Mouse (Mus musculus) c-Kit-positive CD71-positive TER-119-negative erythroid progenitor cells, embryonic 14.5 days (primary cell): ENCODE results near the gene Rpia.

ENCODE experiments used
- DNase-seq: peaks from one replicate; pipeline ENCODE4 v3.0.0-alpha.2; 2013; ENCODE audit warnings: low read depth

Rpia gene

DNA sequence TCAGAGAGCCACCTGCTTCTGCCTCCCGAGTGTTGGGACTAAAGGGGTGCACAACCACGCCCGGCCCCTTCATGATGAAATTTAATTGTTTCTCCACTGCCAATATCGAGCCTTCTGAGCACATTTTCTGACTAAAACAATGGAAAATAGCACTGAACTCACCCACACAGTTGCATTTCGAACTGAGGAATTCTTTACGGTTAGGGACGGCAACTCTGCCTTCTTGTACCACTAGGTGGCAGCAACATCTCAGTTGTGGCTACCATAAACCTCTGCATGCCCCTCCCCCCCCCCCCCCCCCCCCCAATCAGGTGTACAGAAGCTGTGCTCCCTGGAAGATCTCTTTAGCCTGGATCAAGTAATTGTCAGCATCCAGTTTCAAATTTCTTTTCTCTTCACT lies 13.2 kb upstream of the Rpia start:
- no peak for DNase-seq

GRCm38 (mm10) chr6:70804632-70805031 lies 12.6 kb upstream of the Rpia start:
- DNase-seq: no peak

DNA sequence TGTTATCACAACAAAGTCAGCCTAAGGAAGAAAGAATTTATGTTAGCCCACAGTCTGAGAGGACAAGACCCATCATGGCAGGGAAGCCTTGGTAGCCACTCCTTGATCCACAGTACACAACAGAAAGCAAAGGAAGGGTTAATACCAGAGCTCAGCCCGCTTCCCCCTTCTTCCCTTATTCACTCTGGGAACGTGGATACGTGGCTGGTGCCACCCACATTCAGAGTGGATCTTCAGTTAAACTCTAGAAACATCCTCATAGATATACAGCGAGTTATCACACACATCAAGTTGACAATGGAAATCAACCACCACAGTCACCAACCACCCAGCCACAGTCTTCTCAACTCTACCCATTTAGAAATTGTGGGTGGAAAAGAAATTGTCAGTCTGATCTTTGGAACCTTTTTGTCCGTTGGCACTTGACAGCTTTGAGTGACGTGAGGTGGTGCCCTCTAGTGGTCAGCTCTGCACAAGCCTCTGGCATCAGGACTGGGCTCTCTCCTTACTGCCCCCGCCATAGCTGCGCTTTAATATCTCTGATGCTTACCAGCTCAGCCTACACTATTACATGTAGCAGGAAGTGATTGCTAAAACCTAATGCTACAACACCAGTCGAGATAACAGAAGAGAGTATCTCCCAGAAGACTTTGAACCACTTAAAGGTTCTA lies 5.7 kb upstream of the Rpia start:
- DNase-seq: peak; percentile 78

DNA sequence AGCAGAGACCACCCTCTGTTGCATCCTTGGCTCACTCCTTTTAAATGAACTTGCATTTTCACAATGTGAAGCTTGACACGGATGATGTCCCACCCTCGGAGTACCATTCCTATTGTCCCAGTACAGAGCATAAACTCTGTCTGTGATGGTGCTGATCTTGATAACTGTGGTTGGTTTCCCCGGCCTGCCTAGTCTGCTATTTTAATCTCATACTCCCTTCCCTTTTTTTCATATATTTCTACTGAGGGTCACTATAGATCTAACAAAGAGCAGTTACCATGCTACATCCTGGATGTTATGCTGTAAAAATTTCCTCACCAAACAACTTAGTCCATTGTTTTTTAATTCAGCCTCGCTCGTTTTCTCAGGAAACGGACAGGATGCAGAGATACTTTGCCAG lies 4.9 kb upstream of the Rpia start:
- DNase-seq: no peak

GRCm38 (mm10) chr6:70792644-70793043 lies 612 bp upstream of the Rpia start:
- no peak for DNase-seq

DNA sequence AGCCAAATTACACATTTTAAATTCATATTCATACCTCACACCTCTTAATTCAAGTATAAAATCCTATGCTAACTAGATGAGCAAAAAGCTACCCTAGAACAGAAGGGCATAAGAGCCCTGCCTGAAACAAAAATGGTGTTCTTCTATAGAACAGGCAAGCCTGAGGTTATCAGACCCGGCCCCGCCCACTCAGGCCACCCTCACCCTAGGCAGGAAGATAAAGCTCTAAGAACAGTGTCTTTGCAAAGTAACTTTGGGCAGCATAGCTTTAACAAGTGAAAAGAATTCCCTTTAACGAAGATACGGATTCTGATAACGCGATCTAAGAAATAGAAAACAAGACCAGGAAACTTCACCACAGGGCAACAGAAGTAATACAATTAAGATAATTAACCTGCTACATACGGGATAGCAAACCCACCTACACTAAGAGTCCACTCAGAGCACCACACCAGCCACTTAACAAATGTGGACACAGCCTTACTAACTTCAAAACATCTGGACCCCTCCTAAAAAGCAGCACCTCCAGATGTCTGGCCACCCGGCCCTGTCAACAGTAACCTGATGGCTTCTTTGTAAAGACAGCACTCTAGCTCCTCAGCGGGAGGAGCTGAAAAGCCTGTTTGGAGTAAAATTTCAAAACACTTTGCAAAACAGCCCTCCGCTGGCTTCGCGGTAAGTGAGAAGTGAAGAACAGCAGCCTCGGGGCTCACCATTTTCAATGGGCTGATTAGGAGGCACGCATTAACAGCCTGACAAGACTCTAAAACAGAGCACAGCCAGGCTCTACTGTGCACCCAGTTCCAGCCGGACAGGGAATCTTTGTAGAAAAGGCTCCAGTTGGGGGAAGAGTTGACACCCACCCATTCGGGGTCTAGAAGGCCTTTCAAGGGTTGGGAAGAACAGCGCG lies 925 bp downstream of the Rpia start:
- DNase-seq: peak; percentile 84

DNA sequence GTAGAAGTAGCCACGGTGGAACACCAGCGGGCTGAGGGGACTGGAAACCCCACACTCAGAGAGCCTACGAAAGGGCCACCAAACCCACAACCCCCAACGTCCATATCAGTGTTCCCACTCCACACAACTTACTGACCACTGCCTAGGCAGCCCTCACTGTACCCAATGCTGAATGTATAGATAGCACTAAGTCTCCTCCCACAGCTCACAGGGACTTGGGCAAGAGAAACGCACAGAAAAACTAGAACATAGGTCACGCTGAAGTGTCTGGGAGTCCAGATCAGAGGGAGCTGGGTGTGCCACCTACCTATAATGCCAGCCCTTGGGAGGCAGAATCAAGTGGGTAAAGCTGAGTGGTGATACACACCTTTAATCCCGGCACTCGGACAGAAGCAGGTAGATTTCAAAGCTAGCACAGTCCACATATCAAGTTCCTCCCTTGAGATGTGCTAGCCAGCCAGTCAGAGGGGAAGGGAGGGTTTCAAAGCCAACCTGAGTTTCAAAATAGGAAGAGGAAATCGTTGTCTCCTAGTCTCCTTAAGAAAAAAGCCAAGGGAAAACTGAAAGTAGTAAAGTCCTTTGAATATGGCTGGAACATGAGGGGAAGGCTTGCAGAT lies 1.9 kb downstream of the Rpia start:
- peak; percentile 51 for DNase-seq

GRCm38 (mm10) chr6:70789134-70789533 lies 2.9 kb downstream of the Rpia start:
- DNase-seq: no peak

DNA sequence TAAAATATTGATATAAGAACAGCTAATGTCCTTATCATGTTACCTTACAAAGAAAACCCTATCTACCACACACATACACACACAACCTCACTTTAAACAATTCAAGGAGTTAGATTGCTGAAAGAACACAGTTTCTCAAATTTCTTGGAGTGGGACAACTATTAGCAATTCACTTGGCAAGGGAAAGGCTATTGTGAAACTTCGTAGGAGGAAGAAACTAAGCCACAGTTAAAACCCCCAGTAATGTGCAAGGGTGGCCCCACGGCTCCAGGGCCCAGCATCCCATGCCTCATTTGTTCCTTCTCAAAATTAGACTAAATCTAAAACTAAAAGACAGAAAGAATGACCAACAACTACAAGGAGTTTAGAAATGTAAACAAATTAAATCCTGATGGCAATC lies 4.5 kb downstream of the Rpia start:
- DNase-seq: no peak

- no peak for DNase-seq
Measured at GRCm38 (mm10) chr6:70785852-70786251, 6.2 kb downstream of the Rpia start.

- no peak for DNase-seq
Measured at GRCm38 (mm10) chr6:70784811-70785210, 7.2 kb downstream of the Rpia start.

DNA sequence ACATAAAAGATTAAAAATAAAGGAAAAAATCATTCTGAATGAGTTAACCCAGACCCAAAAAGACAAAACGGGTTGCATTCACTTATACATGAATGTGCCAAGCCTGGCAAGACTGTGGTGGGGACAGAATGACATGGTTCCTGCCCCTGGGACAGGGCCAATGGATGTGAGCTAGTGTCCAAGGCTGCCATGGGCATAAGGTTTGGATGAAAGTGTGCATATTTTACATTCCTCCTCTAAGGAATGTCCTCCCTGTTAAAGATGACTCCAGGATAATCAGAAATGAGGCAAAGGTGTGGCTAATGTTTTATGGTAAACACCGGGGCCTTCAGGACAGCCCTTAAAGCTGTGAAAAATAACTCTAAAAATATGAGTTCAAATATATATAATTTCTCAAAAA lies 10.7 kb downstream of the Rpia start:
- DNase-seq: no peak

DNA sequence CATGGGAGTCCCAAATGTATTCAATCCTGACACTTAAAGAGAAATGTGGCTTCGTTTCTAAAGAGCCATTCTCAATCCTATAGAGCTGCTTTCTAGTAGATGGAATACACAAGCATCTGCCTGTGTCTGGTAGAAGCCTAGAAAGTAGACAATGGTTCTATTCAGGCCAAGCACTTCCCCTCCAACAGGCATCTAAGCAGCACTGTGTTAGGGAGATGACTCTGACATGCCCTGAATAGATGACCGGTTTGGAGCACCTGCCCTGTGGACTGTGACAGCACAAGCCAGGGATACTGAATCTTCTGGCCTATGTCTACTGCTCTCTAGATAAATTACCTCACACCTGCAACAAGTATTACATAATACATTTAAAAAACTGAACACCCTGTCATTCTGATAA lies 17.7 kb downstream of the Rpia start:
- DNase-seq: no peak

GRCm38 (mm10) chr6:70773769-70774168 lies 18.3 kb downstream of the Rpia start:
- DNase-seq: no peak

DNA sequence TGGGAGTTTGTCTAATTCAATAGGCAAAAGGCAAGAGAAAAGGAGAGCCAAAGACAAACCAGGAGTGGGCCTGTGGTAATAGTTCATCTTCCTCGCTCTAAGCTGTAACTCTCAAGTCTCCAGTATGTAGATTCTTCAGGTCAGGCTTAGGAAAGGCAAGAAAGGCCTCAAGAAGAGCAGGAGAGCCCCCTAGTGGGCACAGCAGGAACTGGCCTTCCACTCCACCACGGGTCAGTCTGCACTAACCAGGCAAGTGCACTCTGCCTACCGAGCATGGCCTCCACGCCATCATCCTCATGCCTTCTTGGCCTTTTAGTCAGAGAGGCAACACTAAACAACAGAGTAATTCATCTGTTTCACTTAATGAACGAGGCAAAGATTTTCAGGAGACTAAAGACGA lies 23.3 kb downstream of the Rpia start:
- peak; percentile 54 for DNase-seq

GRCm38 (mm10) chr6:70765076-70765475 lies 27.0 kb downstream of the Rpia start:
- no peak for DNase-seq

DNA sequence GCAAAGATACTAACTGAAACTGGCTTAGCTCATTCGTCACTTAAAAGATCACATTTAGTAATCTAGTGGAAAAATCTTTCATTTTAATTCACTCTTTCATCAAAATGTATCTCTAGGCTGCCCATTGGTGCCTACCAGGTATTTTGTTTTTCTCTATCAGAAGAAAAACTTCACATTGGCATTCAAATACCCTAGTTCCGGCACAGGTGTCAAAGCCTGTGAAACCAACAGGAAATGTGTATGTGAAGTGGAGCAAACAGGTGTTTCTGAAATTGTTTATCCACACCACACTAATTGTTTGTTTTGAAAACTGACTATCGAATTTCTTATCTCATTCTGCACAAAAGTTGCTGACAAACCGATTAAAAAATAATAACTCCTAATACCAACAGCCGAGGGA lies 27.5 kb downstream of the Rpia start:
- no peak for DNase-seq

- DNase-seq: no peak
Measured at GRCm38 (mm10) chr6:70763881-70764280, 28.2 kb downstream of the Rpia start.

DNA sequence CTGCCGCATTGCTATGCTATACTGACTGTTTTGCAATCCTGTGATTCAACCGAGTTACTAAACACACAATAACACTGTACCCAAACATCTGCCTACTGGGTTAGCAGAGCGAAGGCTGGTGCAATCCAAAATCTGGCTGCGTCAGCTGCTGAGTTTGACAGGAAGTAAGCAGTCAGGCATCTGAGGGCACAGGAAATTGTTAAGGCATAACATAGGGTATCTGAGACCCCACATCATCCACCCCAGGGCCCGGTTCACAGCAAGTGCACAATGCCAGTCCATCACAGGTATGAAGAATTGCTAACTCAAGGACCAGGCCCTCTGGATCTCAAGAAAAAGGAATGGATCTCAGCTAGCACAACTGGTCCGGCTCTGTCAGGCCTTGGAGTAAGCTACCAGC lies 29.4 kb downstream of the Rpia start:
- no peak for DNase-seq

GRCm38 (mm10) chr6:70760951-70761350 lies 31.1 kb downstream of the Rpia start:
- no peak for DNase-seq

DNA sequence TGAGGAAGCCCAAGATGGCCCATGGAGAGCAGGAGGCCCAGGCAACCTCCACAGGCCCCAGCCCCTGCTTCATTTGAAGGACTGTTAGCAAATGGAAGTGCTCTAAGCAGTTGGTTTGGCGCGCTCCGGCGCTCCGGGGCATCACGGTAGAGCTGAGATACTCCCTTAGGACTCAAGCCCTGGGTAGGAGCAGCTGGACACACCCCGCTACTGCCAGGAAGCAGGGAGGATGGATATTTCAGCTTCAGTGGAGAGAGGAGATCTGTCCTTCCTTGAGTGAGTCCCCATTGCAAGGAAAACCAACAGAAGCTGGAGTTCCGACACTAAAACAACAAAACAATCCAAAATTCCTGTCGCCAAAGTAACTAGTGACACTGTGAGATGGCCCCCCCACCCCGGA lies 37.2 kb downstream of the Rpia start:
- no peak for DNase-seq

DNA sequence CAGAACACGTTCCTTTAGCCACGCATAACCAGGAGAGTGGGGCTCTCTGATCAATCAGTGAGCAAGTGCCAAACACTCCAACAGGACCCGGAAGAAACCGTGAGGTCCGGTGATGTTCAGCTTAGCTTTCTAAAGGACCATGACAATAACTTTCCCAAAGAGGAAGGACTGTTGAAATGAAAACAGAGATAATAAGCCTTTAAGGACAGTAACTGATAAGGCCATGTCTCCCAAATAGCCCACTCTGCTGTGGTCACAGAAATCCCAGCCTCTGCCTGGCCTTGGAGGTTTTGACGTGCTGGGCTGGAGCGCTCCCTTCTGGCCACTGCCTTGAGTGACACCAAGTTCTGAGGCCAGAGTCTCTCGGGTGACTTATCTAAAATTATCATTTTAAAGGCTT lies 39.7 kb downstream of the Rpia start:
- DNase-seq: peak; percentile 67

GRCm38 (mm10) chr6:70751898-70752273 lies 40.1 kb downstream of the Rpia start:
- no peak for DNase-seq
